Mouse (Mus musculus): ENCODE data around the gene Macf1.
"Not testable (repeated sequence)": the region's sequence is repeated elsewhere in the genome, so short reads cannot be mapped to it uniquely, and the experiment has no call there.

Gene Macf1

GRCm38 (mm10) chr4:123634436-123634835, 49.7 kb downstream of the Macf1 start:
- DNase-seq (ENCODE audit: low spot score) = no peak

- DNase-seq (ENCODE audit: low spot score) = no peak
Observed at GRCm38 (mm10) chr4:123633874-123634273, 50.3 kb downstream of the Macf1 start.

GRCm38 (mm10) chr4:123633370-123633769, 50.8 kb downstream of the Macf1 start:
- peak; percentile 78 for DNase-seq (ENCODE audit: low spot score)

GRCm38 (mm10) chr4:123632116-123632515, 52.0 kb downstream of the Macf1 start:
- DNase-seq (ENCODE audit: low spot score) = not testable (repeated sequence)

- DNase-seq (ENCODE audit: low spot score) = no peak
Observed at GRCm38 (mm10) chr4:123631654-123632053, 52.5 kb downstream of the Macf1 start.

- DNase-seq (ENCODE audit: low spot score) = no peak
Observed at GRCm38 (mm10) chr4:123627683-123628082, 56.5 kb downstream of the Macf1 start.

- no peak for DNase-seq (ENCODE audit: low spot score)
Observed at GRCm38 (mm10) chr4:123625332-123626072, 58.7 kb downstream of the Macf1 start.

GRCm38 (mm10) chr4:123624438-123624837, 59.7 kb downstream of the Macf1 start:
- DNase-seq (ENCODE audit: low spot score) = no peak

GRCm38 (mm10) chr4:123623742-123624151, 60.4 kb downstream of the Macf1 start:
- DNase-seq (ENCODE audit: low spot score) = no peak

- no peak for DNase-seq (ENCODE audit: low spot score)
Observed at GRCm38 (mm10) chr4:123621732-123622131, 62.4 kb downstream of the Macf1 start.

GRCm38 (mm10) chr4:123617727-123618389, 66.3 kb downstream of the Macf1 start:
- DNase-seq (ENCODE audit: low spot score) = no peak

GRCm38 (mm10) chr4:123616971-123617370, 67.2 kb downstream of the Macf1 start:
- no peak for DNase-seq (ENCODE audit: low spot score)

GRCm38 (mm10) chr4:123616501-123616900, 67.7 kb downstream of the Macf1 start:
- no peak for DNase-seq (ENCODE audit: low spot score)

GRCm38 (mm10) chr4:123613309-123613947, 70.7 kb downstream of the Macf1 start:
- DNase-seq (ENCODE audit: low spot score) = no peak

- no peak for DNase-seq (ENCODE audit: low spot score)
Observed at GRCm38 (mm10) chr4:123611940-123612339, 72.2 kb downstream of the Macf1 start.

GRCm38 (mm10) chr4:123611241-123611640, 72.9 kb downstream of the Macf1 start:
- no peak for DNase-seq (ENCODE audit: low spot score)

GRCm38 (mm10) chr4:123607174-123607573, 77.0 kb downstream of the Macf1 start:
- no peak for DNase-seq (ENCODE audit: low spot score)

- no peak for DNase-seq (ENCODE audit: low spot score)
Observed at GRCm38 (mm10) chr4:123605948-123606347, 78.2 kb downstream of the Macf1 start.

- no peak for DNase-seq (ENCODE audit: low spot score)
Observed at GRCm38 (mm10) chr4:123605309-123605708, 78.9 kb downstream of the Macf1 start.

GRCm38 (mm10) chr4:123602700-123603261, 81.4 kb downstream of the Macf1 start:
- no peak for DNase-seq (ENCODE audit: low spot score)

- no peak for DNase-seq (ENCODE audit: low spot score)
Observed at GRCm38 (mm10) chr4:123601036-123601435, 83.1 kb downstream of the Macf1 start.

- DNase-seq (ENCODE audit: low spot score) = no peak
Observed at GRCm38 (mm10) chr4:123598519-123599228, 85.5 kb downstream of the Macf1 start.
